Mouse (Mus musculus) right cerebral cortex, adult 18-20 months (tissue): ENCODE measurements at regions not wholly inside any gene's neighbourhood (a gene's known extent, or its start where the extent isn't known, plus 50 kb on each side); places are given as distances from the start of the nearest gene placed in this dataset.
A peak's percentile ranks its signal among the peaks of the same experiment; 100 is the strongest.

ENCODE experiments used
- DNase-seq: peaks from one replicate; pipeline ENCODE4 v3.0.0; 2022; ENCODE audit warnings: mixed read lengths

DNA sequence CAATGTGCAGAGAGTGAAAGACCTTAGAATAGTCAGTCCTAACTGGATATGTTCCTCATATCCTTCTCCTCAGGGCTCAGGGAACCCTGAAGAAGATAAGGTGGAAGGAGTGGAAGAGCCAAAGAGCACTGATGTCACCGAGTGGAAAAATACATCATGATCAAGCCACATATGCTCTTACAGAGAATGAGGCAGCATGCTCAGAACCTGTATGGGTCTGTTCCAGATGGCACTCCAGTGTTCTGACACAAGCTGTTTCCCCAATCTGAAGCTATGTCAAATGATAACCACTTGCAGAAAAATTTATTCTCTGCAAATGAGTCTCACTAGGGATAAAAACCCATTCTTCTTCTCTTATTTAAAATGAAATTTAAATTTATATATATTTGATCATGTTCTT, 572.6 kb upstream of the Robo2 start:
- DNase-seq, result no peak

DNA sequence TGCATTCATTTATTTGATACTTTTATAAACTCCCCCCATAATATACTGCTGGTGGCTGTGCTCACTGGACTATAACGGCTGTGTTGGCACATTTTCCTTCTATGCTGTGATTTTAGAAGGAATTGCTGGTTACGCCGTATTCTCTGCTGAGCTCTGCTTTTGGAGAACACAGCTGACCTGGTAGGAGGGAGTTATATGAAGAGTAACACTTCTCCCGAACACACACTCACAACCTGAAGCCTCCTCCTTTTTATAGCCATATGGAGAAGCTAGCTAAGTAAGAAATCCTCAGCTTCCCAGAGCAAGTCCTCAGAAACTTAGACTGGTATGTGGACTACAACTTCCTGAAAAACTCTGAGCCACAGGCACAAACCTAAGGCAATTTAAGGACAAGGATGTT, 554.5 kb upstream of the Robo2 start:
- DNase-seq, result no peak

DNA sequence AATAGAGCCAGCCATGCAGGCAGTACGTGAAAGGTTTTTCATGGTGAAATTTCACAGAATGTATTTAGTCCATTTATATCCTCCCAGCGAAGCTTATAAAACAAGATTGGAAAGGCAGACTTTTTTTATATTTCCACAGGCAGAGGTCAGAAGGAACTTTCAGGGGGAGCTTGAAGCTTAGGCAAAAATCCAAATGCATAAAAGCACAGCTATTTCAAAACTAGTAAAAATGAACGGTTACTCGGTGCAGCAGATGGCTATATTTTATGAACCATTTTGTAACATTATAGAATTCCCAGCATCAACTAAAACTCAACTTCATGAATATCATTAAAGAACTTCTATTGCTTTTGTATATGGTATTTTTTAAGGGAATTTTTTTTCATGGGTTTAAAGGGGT, 518.1 kb upstream of the Robo2 start:
- no peak for DNase-seq

DNA sequence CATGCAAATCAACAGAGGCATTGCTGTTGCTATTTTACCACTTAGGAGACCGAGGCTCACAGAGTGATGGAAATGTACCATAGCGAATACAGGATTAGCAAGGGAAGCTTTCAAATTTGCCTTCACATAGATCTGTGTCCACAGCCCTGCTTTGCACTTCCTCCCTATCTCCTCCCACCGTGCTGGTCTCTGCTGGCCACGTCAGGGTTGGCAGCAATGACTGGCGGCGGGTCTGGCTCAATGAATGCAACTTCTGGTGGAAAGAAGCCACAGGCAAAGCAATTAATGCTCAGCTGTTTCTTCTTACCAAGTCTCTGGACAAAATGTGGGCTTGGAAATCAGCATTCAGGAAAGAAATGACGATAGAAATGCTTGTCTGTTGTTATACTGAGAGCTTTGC, 489.2 kb upstream of the Robo2 start:
- peak; percentile 40 for DNase-seq

DNA sequence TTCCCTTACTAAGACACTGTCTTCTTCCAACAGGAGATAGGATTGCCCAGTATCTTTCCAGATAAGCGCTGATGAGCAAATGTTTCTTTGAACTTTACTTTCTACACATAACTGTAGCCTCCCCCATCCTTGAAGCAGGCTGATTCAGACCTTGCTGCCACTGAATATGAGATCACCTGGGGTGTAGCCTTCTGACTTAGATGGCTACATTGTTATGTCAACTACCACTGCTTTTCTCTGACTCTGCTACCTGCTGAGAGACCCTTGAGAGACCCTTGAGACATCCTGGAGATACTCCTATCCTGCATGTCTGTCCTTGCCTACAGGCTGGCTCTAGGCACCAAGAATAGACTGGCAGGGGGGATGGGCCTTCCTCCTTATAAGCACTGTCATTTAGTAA, 476.1 kb upstream of the Robo2 start:
- DNase-seq, result no peak

DNA sequence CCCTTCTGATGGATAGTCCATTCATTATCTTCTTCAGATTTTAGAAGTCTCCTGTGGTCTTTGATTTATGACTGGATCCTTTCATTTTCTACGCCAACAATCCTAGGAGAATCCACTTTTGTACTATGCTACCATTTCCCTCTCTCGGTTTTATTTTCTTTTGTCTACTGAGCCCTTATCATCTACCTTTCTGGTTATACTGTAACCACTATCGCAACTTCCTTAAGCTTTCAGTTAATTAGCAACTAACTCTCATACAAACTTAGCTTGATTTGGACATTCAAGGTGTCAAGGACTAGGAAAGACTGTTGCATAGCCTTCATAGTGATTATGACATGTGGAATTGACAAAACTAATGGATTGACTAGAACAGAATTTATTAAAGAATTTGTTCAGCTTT, 467.0 kb upstream of the Robo2 start:
- no peak for DNase-seq

DNA sequence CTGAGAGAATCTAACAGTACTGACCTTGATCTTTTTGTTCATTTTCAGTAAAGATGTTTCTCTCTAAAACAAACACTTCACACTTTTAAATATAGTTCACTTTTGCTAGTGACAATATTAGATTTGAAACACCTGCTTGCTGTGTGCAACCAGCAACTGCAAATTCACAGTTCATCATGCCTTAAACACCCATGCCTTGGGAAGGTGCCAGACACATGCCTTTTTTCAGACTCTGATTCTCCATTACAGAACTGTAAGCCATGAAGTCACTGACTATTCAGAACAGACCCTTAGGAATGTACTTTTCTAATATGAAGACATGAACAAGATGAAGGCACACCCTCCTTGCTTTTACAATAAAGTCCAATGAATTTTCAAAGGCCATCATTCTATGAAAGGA, 462.1 kb upstream of the Robo2 start:
- peak; percentile 26 for DNase-seq

DNA sequence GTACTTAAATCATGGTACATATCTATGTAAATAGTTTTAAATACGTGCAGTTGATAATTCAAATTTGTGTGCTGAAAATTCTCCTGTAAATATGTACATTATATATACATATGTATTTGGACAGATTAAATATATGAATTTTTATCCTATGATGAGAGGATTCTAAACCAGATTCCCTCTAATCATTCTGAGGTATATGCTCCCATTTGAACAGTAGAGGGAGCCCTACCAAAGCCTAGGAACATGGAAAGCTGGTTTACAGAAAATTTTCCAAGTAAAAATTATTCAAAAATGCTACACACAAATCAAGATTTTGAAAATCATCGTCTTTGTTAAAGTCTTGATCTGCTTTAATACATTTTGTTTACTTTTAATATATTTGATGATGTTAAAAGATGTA, 446.1 kb upstream of the Robo2 start:
- DNase-seq, result peak; percentile 8

DNA sequence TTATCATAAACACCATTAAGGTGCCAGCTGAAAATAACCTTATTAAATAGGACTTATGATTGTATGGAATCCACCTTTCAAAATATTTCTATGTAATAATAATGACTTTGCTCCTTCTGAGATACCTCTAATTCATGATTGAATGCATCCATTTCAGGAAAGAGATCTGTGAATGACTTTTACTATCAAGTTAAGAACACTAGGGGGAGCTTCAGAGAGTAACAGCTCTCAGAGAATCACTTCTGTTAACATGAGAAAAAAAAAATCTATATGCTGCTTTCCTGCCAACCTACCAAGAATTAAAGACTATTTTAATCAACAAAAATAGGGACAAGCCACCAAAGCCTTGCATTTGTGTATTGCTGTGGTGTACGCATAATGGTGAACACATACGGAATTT, 428.4 kb upstream of the Robo2 start:
- no peak for DNase-seq

DNA sequence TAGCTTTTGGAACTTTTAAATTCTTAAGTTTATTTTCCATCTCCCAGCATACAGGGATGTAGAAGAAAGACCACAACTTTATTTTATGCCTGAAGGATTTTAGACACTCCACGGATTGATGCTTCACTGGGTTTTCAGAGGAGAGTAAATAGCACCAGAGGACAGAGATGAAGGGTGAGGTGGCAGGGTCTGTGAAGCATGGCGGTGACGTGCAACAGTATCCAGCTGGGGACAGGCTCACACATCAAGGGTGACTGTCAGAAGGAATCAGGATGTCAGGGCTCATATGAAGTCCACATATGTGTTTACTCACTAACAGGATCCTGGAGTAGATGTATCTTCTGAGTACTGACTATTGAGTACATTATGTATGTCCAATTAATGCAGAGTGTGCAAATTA, 402.8 kb upstream of the Robo2 start:
- DNase-seq, result no peak

DNA sequence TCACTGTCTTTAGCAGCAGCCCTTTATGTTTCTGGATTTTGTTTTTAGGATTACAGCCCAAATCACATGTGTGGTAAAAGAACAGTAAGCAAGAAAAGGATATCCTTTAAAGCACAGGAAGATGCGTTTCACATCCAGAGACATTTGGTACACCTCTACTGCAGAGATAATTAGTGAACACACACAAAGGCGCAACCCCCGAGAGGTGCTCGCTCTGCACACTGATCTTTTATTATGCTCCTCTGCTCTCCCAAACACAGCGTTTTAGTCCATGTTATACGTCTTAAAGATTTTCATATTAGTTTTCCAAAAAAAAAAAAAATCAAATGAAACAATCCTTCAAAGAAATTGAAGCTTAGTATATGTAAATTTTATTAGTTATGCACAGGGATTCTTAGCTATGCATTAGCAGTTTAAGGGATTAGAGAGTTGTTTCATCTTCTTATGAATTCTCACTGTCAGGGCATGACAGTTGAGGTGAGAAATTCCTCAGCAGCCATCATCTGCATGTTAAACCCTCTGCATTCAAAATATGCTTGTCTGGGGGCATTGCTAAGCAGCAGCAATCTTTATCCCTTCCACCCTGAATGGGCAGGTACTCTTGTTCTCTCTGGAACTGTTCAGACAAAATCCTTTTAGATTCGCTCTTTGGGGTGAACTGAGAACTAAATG, 397.7 kb upstream of the Robo2 start:
- DNase-seq, result no peak

DNA sequence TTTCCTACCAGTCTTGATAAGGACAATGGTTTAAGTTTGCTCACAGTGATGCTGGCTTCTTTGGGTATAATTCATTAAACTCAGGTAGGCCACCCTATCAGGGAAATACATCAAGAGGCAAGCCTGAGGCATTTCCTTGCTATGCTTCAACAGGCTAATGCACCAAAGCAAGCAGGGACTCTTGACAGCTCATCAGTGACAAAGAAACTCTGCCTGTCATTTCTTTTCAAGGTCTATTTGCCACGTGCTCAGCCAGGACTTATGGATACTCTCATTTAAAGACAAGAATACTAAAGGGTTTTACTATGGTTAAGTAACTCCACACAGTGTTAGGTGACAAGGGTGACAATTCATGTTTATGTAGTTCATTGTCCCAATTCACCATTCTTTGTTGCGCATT, 395.1 kb upstream of the Robo2 start:
- no peak for DNase-seq

DNA sequence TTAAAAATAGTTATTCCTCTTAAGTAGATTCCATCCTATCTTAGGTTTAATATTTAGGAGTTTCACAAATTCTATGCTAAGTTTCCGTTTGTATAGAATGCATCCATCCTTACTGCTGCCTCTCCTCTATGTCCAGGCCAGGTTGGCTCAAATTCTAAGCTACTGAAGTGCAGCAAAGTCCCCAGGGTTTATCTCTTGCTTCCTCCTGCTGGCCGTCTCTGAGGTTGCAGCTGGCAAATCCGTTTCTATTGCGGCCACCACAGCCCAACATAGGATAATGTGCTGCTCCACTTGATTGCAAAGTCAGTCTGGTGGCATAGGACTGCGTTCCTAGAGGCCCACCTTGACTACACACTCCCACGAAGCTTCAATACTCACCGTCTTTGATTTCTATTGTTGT, 389.7 kb upstream of the Robo2 start:
- peak; percentile 66 for DNase-seq

DNA sequence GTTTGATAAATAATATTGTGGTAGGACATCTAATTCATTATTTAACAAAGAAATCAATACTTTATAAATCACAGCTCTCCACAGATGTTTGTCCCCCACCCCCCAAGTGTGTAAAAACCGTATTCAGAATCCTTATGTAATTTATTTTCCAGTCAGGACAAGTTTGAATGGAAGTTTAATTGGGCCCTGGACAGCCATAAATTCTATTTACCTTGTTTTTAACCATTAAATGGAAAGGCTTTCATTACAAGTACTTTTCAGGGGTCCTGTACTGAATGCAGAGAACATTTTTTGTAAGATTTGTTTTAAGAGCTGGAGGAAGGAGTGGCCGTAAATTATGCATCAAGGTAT, 384.7 kb upstream of the Robo2 start:
- no peak for DNase-seq

DNA sequence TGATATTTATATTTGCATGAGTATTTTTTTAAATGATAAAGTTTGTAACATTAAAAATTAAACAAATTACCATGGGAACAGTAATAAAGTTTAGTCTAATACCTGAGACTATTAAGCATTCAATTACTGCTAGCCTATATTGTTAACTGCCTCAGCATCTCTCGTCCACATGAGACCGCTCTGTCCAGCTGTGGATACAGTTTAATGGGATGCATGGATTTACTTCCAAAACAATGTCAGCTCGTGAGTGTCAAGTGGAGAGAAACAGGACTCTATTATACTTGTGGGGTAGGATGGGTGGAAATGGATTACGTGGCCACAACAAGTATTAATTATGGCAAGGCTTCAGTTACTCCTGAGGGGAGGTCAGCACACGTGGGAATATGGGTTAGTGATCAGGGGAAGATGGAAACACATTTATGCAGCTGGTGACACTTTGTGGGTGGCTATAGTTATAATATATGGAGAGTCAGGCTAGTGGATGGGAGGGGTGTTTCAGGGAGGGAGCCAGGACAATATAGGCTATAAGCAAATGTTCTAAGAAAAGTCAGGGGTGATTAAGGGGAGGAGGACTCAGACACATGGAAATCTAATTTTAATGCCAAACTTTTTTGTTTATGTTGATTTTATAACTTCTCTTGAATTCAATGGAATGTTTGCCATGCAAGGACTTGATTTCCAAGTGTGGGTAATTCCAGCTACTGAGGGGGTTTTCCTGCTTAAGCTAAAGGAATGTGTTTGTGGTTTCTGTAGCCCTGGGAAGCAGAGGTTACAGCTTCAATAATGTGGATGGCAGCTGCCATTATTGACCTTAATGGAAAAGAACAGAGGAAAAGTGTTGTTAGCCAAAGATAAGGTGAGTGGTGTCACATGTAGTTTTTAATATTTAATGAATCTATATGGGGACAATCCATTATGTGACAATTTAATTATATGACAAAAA, 384.0 kb upstream of the Robo2 start:
- no peak for DNase-seq

DNA sequence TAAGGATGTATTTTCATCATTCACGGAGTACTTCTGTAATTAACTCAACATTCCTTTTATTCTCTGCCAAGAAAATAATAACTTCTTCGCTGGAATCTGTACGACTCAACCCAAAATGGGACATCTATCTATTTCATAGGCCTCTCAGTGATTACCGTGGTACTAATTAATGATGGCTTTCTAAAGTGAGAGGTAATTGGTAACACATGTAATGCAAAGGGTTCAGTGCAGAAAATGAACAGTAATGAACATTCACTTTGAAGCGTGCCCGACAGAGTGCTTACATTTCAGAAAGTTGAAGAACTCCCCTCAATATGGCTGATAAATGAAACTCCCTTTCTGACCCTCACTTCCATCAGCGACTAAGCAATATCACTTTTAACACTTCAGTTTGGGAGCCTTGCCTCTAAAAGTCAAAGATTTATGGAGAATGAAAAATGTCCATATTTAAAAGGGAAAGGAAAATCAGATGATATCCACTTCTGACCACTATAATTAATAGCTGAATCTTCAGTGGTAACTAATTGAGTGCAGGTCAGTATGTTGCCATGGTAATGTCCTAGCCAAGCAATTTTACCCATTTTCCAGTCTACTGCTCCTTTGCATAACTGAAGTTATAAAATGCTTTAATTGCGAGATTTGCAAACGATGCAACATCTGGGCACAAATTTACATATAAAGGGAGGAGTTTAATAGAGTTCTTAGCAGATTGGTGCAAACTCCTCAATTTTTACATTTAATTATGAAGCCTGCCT, 373.9 kb upstream of the Robo2 start:
- DNase-seq, result no peak

DNA sequence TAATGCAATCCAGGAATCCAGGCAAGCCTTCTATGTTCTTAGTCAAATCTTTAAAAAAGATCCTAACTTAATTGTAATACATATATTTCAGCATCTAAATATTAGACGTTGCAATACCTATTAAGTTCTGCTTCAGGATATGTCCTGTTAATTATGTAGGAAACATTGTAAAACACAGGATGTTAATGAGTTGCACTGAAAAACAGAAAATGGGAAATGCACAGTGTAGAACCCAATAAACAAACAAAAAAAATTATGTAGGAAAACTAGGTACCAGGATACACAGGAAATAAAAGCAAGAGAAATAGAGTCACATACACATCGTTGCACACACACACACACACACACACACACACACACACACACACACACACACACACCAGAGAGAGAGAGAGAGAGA, 368.8 kb upstream of the Robo2 start:
- DNase-seq, result no peak

DNA sequence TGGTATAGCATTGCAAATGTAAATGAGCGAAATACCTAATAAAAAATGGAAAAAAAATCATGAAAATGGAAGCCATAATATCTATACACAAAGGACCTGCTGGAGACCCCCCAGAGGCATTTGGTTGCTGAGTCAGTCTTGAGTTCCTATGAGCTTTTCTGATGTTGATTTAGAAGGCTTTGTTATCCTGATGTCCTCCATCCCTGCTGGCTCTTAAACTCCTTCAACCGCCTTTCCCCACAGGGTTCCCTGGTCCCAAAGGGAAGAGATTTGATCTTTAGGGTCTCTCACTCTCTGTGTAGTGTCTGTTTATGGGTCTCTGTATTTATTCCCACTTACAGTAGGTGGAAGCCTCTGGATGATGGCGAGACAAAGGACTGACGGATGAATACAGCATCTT, 356.6 kb upstream of the Robo2 start:
- DNase-seq, result no peak

DNA sequence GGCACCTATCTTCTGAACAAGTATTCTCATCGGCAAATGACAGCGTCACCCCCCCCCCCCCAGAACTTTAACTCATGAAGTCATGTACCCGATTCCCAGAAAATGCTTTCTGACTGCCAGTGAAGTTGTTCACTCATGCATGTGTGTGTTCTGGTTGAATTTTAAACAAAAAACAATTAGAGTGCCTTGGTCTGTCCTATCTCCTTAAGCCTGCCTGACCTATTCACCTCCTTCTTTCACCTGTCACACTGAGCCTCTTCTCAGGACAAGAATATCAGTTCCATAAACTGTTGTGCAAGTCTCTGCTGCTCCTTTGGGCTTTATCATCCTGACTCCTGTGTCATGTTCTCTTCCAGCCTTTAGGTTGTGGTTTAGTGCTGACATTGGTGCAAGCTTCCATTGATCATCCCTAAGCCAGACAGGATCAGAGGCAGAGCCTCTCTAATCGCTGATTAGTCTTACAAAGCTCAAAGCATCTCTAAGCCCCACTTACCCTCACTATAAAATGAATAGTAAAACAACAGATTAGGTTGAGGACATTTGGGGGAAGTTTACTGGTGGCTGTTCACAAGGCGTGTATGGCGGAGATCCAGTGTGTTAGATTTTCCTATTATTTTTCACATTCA, 345.2 kb upstream of the Robo2 start:
- no peak for DNase-seq

DNA sequence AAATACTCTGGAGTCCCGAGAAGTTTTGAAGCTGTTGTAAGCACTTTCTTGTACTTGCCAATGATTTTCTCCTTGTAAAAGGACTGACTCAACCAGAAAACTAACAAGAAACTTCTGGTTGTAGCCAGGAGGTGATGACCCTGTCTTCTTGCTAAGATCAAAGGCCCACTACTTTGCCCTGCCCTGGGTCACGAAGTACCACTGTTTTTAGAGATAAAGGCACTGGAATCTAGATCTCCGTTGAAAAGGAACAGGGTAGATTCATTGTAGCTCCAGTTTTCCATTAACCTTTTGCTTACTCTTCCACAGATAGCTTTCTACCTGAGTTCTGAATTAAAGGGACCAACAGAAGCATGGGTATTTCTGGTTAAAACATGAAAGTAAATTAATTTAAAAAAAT, 339.3 kb upstream of the Robo2 start:
- DNase-seq, result no peak

DNA sequence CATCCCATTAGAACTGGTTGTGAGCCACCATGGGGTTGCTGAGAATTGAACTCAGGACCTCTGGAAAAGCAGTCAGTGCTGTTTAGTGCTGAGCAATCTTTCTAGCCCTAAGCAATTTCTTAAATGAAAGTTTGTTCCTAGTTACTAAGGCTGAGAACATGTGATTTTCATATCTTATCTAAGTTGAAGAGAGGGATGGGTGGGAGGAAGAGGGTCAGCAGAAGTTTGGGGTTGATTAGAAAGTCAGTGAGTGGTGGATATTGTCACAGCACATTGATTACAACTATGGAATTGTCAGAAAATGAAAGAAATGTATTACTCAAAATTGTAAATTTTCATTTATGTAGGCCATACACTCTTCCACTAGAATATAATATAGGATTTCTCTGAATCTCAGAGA, 337.4 kb upstream of the Robo2 start:
- DNase-seq, result no peak

DNA sequence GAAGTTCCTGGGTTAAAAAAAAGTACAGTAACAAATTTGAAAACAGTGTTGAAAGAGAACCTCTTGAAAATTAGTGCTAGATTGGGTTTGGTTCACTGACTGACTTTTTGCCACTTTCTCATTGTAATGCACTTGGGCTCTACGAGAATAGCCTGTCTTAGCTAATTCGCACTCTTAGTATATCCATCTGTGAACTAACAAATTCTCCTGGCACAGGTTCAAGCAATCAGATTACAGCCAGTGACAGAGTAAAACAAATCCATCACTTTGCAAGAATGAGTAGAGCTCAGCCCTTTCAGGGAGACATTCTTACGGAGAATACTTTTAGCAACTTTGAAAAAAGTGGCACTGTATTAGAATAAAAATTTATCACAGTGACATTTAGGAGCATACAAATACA, 331.9 kb upstream of the Robo2 start:
- DNase-seq, result no peak
